8 mouse cellular contexts compared by ENCODE assay signal in the genomic region with DNA sequence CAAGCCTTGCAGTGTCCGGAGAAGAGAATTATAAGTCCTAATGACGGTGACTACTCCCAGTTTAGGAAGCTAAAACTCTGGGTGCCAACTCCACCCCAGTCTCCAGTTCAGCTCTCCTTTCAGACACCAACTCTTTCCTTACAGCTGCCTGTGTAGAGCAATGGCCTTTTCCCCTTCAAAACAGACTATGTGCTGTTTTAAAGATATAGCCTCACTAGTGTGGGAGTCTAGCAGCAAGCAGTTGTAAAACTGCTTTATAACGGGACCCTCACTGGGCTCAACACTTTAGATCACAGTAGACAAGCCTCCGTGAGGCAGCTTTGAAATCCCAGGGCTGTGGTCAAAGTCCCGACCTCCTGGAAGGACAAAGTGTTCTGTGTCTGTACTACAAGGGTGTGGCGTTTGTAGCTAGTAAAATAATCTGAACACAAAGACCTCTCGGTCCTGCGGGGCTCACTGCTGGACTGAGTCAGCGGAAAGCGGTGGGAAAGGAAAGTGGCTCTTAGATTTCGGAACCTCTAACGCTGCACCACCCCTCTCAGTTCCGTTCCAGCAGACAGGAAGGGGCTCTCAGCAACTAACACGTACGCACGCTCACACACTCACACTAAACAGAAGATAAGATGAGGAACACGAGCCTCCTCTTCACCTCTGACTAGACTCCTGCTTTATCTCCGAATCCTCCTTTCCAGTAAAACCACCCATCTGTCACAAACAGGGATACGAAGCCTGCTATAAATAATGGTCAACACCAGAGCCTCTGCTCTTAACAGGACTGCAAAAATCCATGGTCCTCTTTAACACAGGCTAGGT. TPM values are rescaled to one million over a fixed set of nuclear protein-coding genes. Genes with fewer than 3 reads are reported as not detected.
DNase-seq lines count a peak whose midpoint lies in the region; ATAC-seq and TF ChIP-seq lines count a peak whose summit lies in the region.

No protein-coding gene starts in this region.

- TF ChIP-seq POLR2A in cerebellum, adult 2 months (IDR thresholded peaks at IDR 0.05; ENCODE audit: borderline replicate concordance, insufficient read depth, low read length) = no peak
- TF ChIP-seq POLR2A in cortical plate, adult 2 months (IDR thresholded peaks at IDR 0.05; ENCODE audit: extremely low read depth, insufficient read depth, low read length) = no peak

- peak overlapping the region; percentile 51 for H3K4me2 ChIP-seq in hindbrain, embryonic 16.5 days (ENCODE audit: low read length)
- peak overlapping the region; percentile 44 for H3K4me2 ChIP-seq in midbrain, embryonic 15.5 days

- WGBS in cerebellum, adult 2 months = 19% methylated on average over 19 of the region's 19 CpGs
- WGBS in hindbrain, embryonic 16.5 days = 41% methylated on average over 19 of the region's 19 CpGs
- 31% methylated on average over 19 of the region's 19 CpGs for WGBS in midbrain, embryonic 15.5 days

- H3K9me3 ChIP-seq in hindbrain, embryonic 16.5 days (ENCODE audit: control insufficient read depth, low read length) = no peaks in the 10 kb centered on the region
- no peaks in the 10 kb centered on the region for H3K9me3 ChIP-seq in midbrain, embryonic 15.5 days

- TF ChIP-seq CTCF in cerebellum, adult 2 months (IDR thresholded peaks at IDR 0.05; ENCODE audit: borderline replicate concordance, insufficient read depth, low read depth, low read length) = no peak
- no peak for TF ChIP-seq CTCF in cortical plate, adult 2 months (IDR thresholded peaks at IDR 0.05; ENCODE audit: extremely low read depth, insufficient read depth, low read length)

- H3K27ac ChIP-seq in cerebellum, adult 2 months (ENCODE audit: insufficient read depth, low read length) = no peak overlapping the region
- H3K27ac ChIP-seq in cortical plate, adult 2 months (ENCODE audit: insufficient read depth, low read length) = peak overlapping the region; percentile 72
- H3K27ac ChIP-seq in hindbrain, embryonic 16.5 days (ENCODE audit: low read depth, low read length) = peak overlapping the region; percentile 52
- H3K27ac ChIP-seq in midbrain, embryonic 15.5 days = peak overlapping the region; percentile 36

- peak overlapping the region; percentile 51 for H3K4me3 ChIP-seq in cerebellum, adult 2 months (replicated peaks; ENCODE audit: insufficient read depth, low read depth, low read length)
- peak overlapping the region; percentile 28 for H3K4me3 ChIP-seq in cortical plate, adult 2 months (ENCODE audit: insufficient read depth, low read length)
- H3K4me3 ChIP-seq in hindbrain, embryonic 16.5 days (ENCODE audit: low read length) = peak overlapping the region; percentile 27
- peak overlapping the region; percentile 24 for H3K4me3 ChIP-seq in midbrain, embryonic 15.5 days

- H3K27me3 ChIP-seq in cerebellum, adult 2 months (ENCODE audit: control insufficient read depth, insufficient read depth, low read length) = no peaks in the 10 kb centered on the region
- H3K27me3 ChIP-seq in hindbrain, embryonic 16.5 days (replicated peaks; ENCODE audit: control insufficient read depth, insufficient read depth, low read length) = no peaks in the 10 kb centered on the region
- no peaks in the 10 kb centered on the region for H3K27me3 ChIP-seq in midbrain, embryonic 15.5 days (replicated peaks)
- H3K27me3 ChIP-seq in splenic B cell, adult 2 months (ENCODE audit: control insufficient read depth, insufficient read depth, low read length, poor library complexity, severe bottlenecking) = no peaks in the 10 kb centered on the region; the same call in 1 of the 2 replicates

- peak; percentile 80 for ATAC-seq in hindbrain, embryonic 16.5 days
- peak; percentile 79 for ATAC-seq in midbrain, embryonic 15.5 days (replicated peaks)

- H3K4me1 ChIP-seq in cerebellum, adult 2 months (ENCODE audit: control insufficient read depth, insufficient read depth, low read length) = no peaks in the 10 kb centered on the region
- no peaks in the 10 kb centered on the region for H3K4me1 ChIP-seq in cortical plate, adult 2 months (ENCODE audit: control insufficient read depth, insufficient read depth, low read length)
- H3K4me1 ChIP-seq in hindbrain, embryonic 16.5 days (ENCODE audit: control insufficient read depth, insufficient read depth, low read depth, low read length) = no peaks in the 10 kb centered on the region; the same call in 1 of the 2 replicates
- no peaks in the 10 kb centered on the region for H3K4me1 ChIP-seq in midbrain, embryonic 15.5 days

- peak in 1 of 2 experiments; percentile 9 for DNase-seq in cerebellum, adult 2 months
- no peak for DNase-seq in cerebellum, adult 11-12 months
- peak; percentile 49 to 53 for DNase-seq in gastrocnemius, adult 8-10 months (ENCODE audit: low spot score in 2 of 2)
- peak; percentile 69 for DNase-seq in liver
- peak; percentile 57 for DNase-seq in splenic B cell, adult 2 months (ENCODE audit: low read depth, low spot score)

- H3K36me3 ChIP-seq in hindbrain, embryonic 16.5 days (ENCODE audit: control insufficient read depth, insufficient read depth, low read length) = no peaks in the 10 kb centered on the region
- no peaks in the 10 kb centered on the region for H3K36me3 ChIP-seq in midbrain, embryonic 15.5 days (replicated peaks)
- no peaks in the 10 kb centered on the region for H3K36me3 ChIP-seq in splenic B cell, adult 2 months (ENCODE audit: control insufficient read depth, insufficient read depth, low read length, poor library complexity, severe bottlenecking)

- peak overlapping the region; percentile 40 for H3K9ac ChIP-seq in hindbrain, embryonic 16.5 days (ENCODE audit: low read depth, low read length)
- no peak overlapping the region; the same call in 1 of the 2 replicates for H3K9ac ChIP-seq in midbrain, embryonic 15.5 days

RNA-seq across cellular contexts. Expression of gene Arl4a, which starts 21.0 kb away (rescaled TPM):
- 24.0 and 25.4 TPM in 2 replicates for polyA plus RNA-seq in cerebellum, adult 2 months (2012; rRNA removed)
- polyA plus RNA-seq in cortical plate, adult 2 months (2012; rRNA removed) = 31.1 and 32.1 TPM in 2 replicates
- total RNA-seq in gastrocnemius, adult 8-10 months (2022) = 10 to 100 TPM; 19.5 to 26.4 (median 25.5) TPM
- polyA plus RNA-seq in hindbrain, embryonic 16.5 days (2015; fragmentation: Nextera tagmentation; extraction: Ambion mirVana) = 108 and 110 TPM in 2 replicates
- polyA plus RNA-seq in midbrain, embryonic 15.5 days (2015; fragmentation: Nextera tagmentation; extraction: Ambion mirVana) = 114 and 116 TPM in 2 replicates
